Mouse (Mus musculus) brain, embryonic 18.5 days (tissue): ENCODE results near the gene Gimap5.

ENCODE experiments used
- DNase-seq: peaks from one replicate; pipeline ENCODE4 v3.0.0-alpha.2; 2012; ENCODE audit warnings: low read depth, low spot score

The Gimap5 gene

GRCm38 (mm10) chr6:48739780-48740055 lies 6.3 kb upstream of the Gimap5 start:
- no peak for DNase-seq

GRCm38 (mm10) chr6:48740501-48741169 lies 5.4 kb upstream of the Gimap5 start:
- no peak for DNase-seq

- DNase-seq: no peak
Observed at GRCm38 (mm10) chr6:48741273-48741672, 4.7 kb upstream of the Gimap5 start.

GRCm38 (mm10) chr6:48741711-48742206 lies 4.2 kb upstream of the Gimap5 start:
- no peak for DNase-seq

GRCm38 (mm10) chr6:48742422-48743351 lies 3.3 kb upstream of the Gimap5 start:
- no peak for DNase-seq

GRCm38 (mm10) chr6:48745490-48745889 lies 507 bp upstream of the Gimap5 start:
- no peak for DNase-seq

GRCm38 (mm10) chr6:48747091-48747966 lies 1.3 kb downstream of the Gimap5 start:
- DNase-seq: no peak

- DNase-seq: no peak
Observed at GRCm38 (mm10) chr6:48763567-48764270, 17.7 kb downstream of the Gimap5 start.

GRCm38 (mm10) chr6:48764496-48764895 lies 18.5 kb downstream of the Gimap5 start:
- no peak for DNase-seq

- DNase-seq: no peak
Observed at GRCm38 (mm10) chr6:48768178-48768869, 22.3 kb downstream of the Gimap5 start.

- DNase-seq: no peak
Observed at GRCm38 (mm10) chr6:48768933-48769332, 22.9 kb downstream of the Gimap5 start.

GRCm38 (mm10) chr6:48770696-48771095 lies 24.7 kb downstream of the Gimap5 start, which contains the start of gene Gimap3:
Gene Gimap3 (minus strand): TSS chr6:48770851.
- no peak for DNase-seq

- DNase-seq: peak; percentile 16
Observed at GRCm38 (mm10) chr6:48772030-48772429, 26.0 kb downstream of the Gimap5 start.

GRCm38 (mm10) chr6:48784406-48784805 lies 38.4 kb downstream of the Gimap5 start:
- DNase-seq: no peak

GRCm38 (mm10) chr6:48785189-48785588 lies 39.2 kb downstream of the Gimap5 start:
- DNase-seq: no peak

GRCm38 (mm10) chr6:48785601-48786000 lies 39.6 kb downstream of the Gimap5 start:
- DNase-seq: no peak

- DNase-seq: no peak
Observed at GRCm38 (mm10) chr6:48787867-48788266, 41.9 kb downstream of the Gimap5 start.

GRCm38 (mm10) chr6:48801897-48802296 lies 55.9 kb downstream of the Gimap5 start:
- DNase-seq: no peak

GRCm38 (mm10) chr6:48803406-48804051 lies 57.5 kb downstream of the Gimap5 start:
- DNase-seq: no peak
